Mouse (Mus musculus): ENCODE data around the gene Rfx2. TPM values are rescaled to one million over a fixed set of nuclear protein-coding genes. Genes with fewer than 3 reads are reported as not detected.

The Rfx2 gene
- total and polyA plus RNA-seq, 2 experiments from 2014 or later = 4.4 to 9.8 TPM

- H3K36me3 ChIP-seq (ENCODE audit: insufficient read depth, low read length) = peaks cover 17% of the 10 kb centered on the region
- peaks cover 13% of the 10 kb centered on the region; the same call in 1 of the 2 replicates for H3K4me1 ChIP-seq (ENCODE audit: insufficient read depth, low read length)
- TF ChIP-seq CTCF (IDR thresholded peaks at IDR 0.05; ENCODE audit: low read depth) = no peak
- DNase-seq (ENCODE audit: low spot score) = no peak
- no peak for ATAC-seq
- peak overlapping the region; percentile 78 for H3K4me3 ChIP-seq (ENCODE audit: low read length)
- no peaks in the 10 kb centered on the region for H3K27me3 ChIP-seq (ENCODE audit: insufficient read depth, low read length)
- H3K27ac ChIP-seq = peak overlapping the region; percentile 98; the same call in 1 of the 2 replicates
- WGBS = 80% methylated on average over 8 of the region's 8 CpGs
- no peak overlapping the region for H3K9ac ChIP-seq (replicated peaks; ENCODE audit: low read length)
- H3K9me3 ChIP-seq (ENCODE audit: low read length) = no peaks in the 10 kb centered on the region
- H3K4me2 ChIP-seq (ENCODE audit: low read depth, low read length) = peak overlapping the region; percentile 80
These were observed 67.0 kb downstream of the Rfx2 start for GRCm38 (mm10) chr17:56763741-56764250.

GRCm38 (mm10) chr17:56762769-56763731, 67.8 kb downstream of the Rfx2 start:
- 44% methylated on average over 27 of the region's 27 CpGs for WGBS
- no peak for ATAC-seq
- TF ChIP-seq CTCF (IDR thresholded peaks at IDR 0.05; ENCODE audit: low read depth) = peak; percentile 99
- H3K4me2 ChIP-seq (ENCODE audit: low read depth, low read length) = peak overlapping the region; percentile 65; the same call in 1 of the 2 replicates
- no peak overlapping the region for H3K4me3 ChIP-seq (ENCODE audit: low read length)
- H3K27ac ChIP-seq = peak overlapping the region; percentile 89; the same call in 1 of the 2 replicates
- peaks cover 13% of the 10 kb centered on the region; the same call in 1 of the 2 replicates for H3K4me1 ChIP-seq (ENCODE audit: insufficient read depth, low read length)
- H3K9ac ChIP-seq (replicated peaks; ENCODE audit: low read length) = no peak overlapping the region; the same call in 1 of the 2 replicates
- peak; percentile 72 for DNase-seq (ENCODE audit: low spot score)
- H3K27me3 ChIP-seq (ENCODE audit: insufficient read depth, low read length) = no peaks in the 10 kb centered on the region
- no peaks in the 10 kb centered on the region for H3K9me3 ChIP-seq (ENCODE audit: low read length)
- H3K36me3 ChIP-seq (ENCODE audit: insufficient read depth, low read length) = peaks cover 10% of the 10 kb centered on the region; the same call in 1 of the 2 replicates

GRCm38 (mm10) chr17:56761991-56762410, 68.8 kb downstream of the Rfx2 start:
- peak; percentile 41 for ATAC-seq
- H3K27ac ChIP-seq = peak overlapping the region; percentile 89
- H3K9me3 ChIP-seq (ENCODE audit: low read length) = no peaks in the 10 kb centered on the region
- H3K27me3 ChIP-seq (ENCODE audit: insufficient read depth, low read length) = peaks cover 8% of the 10 kb centered on the region
- peaks cover 3% of the 10 kb centered on the region; the same call in 1 of the 2 replicates for H3K36me3 ChIP-seq (ENCODE audit: insufficient read depth, low read length)
- H3K4me1 ChIP-seq (ENCODE audit: insufficient read depth, low read length) = peaks cover 18% of the 10 kb centered on the region
- peak overlapping the region; percentile 43 for H3K9ac ChIP-seq (replicated peaks; ENCODE audit: low read length)
- WGBS = 0% methylated on average over 26 of the region's 28 CpGs
- TF ChIP-seq CTCF (IDR thresholded peaks at IDR 0.05; ENCODE audit: low read depth) = no peak; the same call in 1 of the 2 replicates
- H3K4me3 ChIP-seq (ENCODE audit: low read length) = peak overlapping the region; percentile 40
- peak overlapping the region; percentile 65 for H3K4me2 ChIP-seq (ENCODE audit: low read depth, low read length)
- DNase-seq (ENCODE audit: low spot score) = peak; percentile 96

GRCm38 (mm10) chr17:56761077-56761476, 69.7 kb downstream of the Rfx2 start:
- H3K4me2 ChIP-seq (ENCODE audit: low read depth, low read length) = no peak overlapping the region
- no peak overlapping the region for H3K9ac ChIP-seq (replicated peaks; ENCODE audit: low read length)
- ATAC-seq = no peak
- H3K4me1 ChIP-seq (ENCODE audit: insufficient read depth, low read length) = peaks cover 20% of the 10 kb centered on the region
- TF ChIP-seq CTCF (IDR thresholded peaks at IDR 0.05; ENCODE audit: low read depth) = no peak
- no peak overlapping the region for H3K27ac ChIP-seq
- H3K9me3 ChIP-seq (ENCODE audit: low read length) = no peaks in the 10 kb centered on the region
- peak; percentile 4 for DNase-seq (ENCODE audit: low spot score)
- no peak overlapping the region for H3K4me3 ChIP-seq (ENCODE audit: low read length)
- peaks cover 16% of the 10 kb centered on the region for H3K27me3 ChIP-seq (ENCODE audit: insufficient read depth, low read length)
- H3K36me3 ChIP-seq (ENCODE audit: insufficient read depth, low read length) = no peaks in the 10 kb centered on the region
- WGBS = 53% methylated on average over 3 of the region's 3 CpGs

- no peak overlapping the region for H3K27ac ChIP-seq
- DNase-seq (ENCODE audit: low spot score) = no peak
- H3K27me3 ChIP-seq (ENCODE audit: insufficient read depth, low read length) = peaks cover 34% of the 10 kb centered on the region
- WGBS = 35% methylated on average over 7 of the region's 7 CpGs
- no peak for ATAC-seq
- no peak overlapping the region for H3K4me2 ChIP-seq (ENCODE audit: low read depth, low read length)
- H3K4me3 ChIP-seq (ENCODE audit: low read length) = no peak overlapping the region
- TF ChIP-seq CTCF (IDR thresholded peaks at IDR 0.05; ENCODE audit: low read depth) = no peak
- H3K36me3 ChIP-seq (ENCODE audit: insufficient read depth, low read length) = no peaks in the 10 kb centered on the region
- no peak overlapping the region for H3K9ac ChIP-seq (replicated peaks; ENCODE audit: low read length)
- no peaks in the 10 kb centered on the region for H3K9me3 ChIP-seq (ENCODE audit: low read length)
- H3K4me1 ChIP-seq (ENCODE audit: insufficient read depth, low read length) = peaks cover 15% of the 10 kb centered on the region
These were observed 71.6 kb downstream of the Rfx2 start for GRCm38 (mm10) chr17:56759261-56759660.

- Histone ChIP-seq H3K36me3 (ENCODE audit: insufficient read depth, low read length) (no peaks in the 10 kb centered on the region), H3K9me3 (ENCODE audit: low read length) (no peaks in the 10 kb centered on the region), H3K4me1 (ENCODE audit: insufficient read depth, low read length) (peaks cover 14% of the 10 kb centered on the region), H3K4me3 (ENCODE audit: low read length) (no peak overlapping the region), H3K27ac (no peak overlapping the region), H3K9ac (replicated peaks; ENCODE audit: low read length) (no peak overlapping the region), H3K4me2 (ENCODE audit: low read depth, low read length) (peak overlapping the region; percentile 81; the same call in 1 of the 2 replicates), H3K27me3 (ENCODE audit: insufficient read depth, low read length) (peaks cover 44% of the 10 kb centered on the region)
- 10% methylated on average over 12 of the region's 12 CpGs for WGBS
- peak; percentile 65 for DNase-seq (ENCODE audit: low spot score)
- TF ChIP-seq CTCF (IDR thresholded peaks at IDR 0.05; ENCODE audit: low read depth) = peak; percentile 49
- ATAC-seq = no peak
These were observed 72.7 kb downstream of the Rfx2 start for GRCm38 (mm10) chr17:56758132-56758531.

All from hindbrain, postnatal 0 days (tissue).